Mouse (Mus musculus): ENCODE measurements around the gene Pnkd.

DNA sequence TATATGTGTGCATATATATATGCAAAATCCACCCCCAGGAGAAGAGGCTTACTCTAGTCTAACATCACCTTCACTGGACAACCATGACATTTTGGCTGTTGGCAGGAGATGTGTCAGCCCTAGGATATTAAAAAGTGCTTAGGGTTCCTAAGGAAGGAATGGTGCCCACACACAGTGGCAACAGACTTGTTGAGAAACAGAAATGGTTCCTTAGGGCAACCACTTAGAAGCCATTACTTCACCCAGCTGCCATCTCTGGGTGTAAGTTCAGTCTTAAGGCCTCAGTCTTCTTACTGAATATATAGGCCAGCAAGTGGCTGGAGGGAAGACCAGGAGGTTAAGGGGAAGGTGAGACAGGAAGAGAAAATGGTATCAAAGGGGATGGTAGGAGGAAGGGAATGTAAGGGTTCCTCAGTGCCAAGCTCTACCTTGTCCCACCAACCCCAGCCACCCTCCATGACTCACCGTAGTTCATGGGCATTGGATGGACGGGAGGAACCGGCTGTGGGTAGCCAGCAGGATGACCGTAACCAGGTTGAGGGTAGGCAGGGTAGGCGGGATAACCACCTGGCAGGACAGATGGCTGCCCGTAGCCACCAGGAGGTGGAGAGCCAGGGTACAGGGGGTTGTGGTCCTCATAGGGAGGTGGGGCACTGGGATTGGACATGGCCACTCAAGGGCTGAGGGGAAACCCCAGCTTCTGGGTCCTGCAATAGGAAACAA lies 10.2 kb downstream of the Pnkd start:
- no peak for TF ChIP-seq CTCF (IDR thresholded peaks at IDR 0.05; ENCODE audit: control insufficient read depth, insufficient read depth, low read length)
- no peak for TF ChIP-seq POLR2A (IDR thresholded peaks at IDR 0.05; ENCODE audit: borderline replicate concordance, control insufficient read depth, low read depth, low read length)
